In genomic region chr19:12459516-12459915, GRCm38 (mm10) we compare ENCODE assay signal across 29 mouse cellular contexts. TPM values are rescaled to one million over a fixed set of nuclear protein-coding genes. Genes with fewer than 3 reads are reported as not detected.
"Had no signal": no experiment of that assay in that cellular context is flagged by ENCODE, and none has a peak within 500 bp of the region (broad histone marks: within the 10 kb centered on the region; RNA-seq: fewer than 3 reads in every experiment).

No protein-coding gene starts in this region.

- H3K4me3 ChIP-seq: liver, embryonic 12.5 days; midbrain, embryonic 10.5 days; midbrain, embryonic 12.5 days; myocyte; neural tube, embryonic 13.5 days; neural tube, embryonic 15.5 days; stomach, embryonic 15.5 days had no signal

- H3K36me3 ChIP-seq: liver, embryonic 12.5 days; midbrain, embryonic 12.5 days; neural tube, embryonic 13.5 days; neural tube, embryonic 15.5 days; stomach, embryonic 15.5 days had no signal

- DNase-seq: lung, adult 18-20 months; lung, embryonic 14.5 days; lung, postnatal 4 days; midbrain, embryonic 14.5 days; retina, postnatal 1 day; right cerebral cortex, adult 18-20 months; right cerebral cortex, postnatal 25 days; right cerebral cortex, postnatal 4 days; thymus, adult 2 months; thymus, postnatal 25 days; thymus, postnatal 4 days had no signal

- H3K4me1 ChIP-seq: liver, embryonic 12.5 days; neural tube, embryonic 13.5 days; neural tube, embryonic 15.5 days; stomach, embryonic 15.5 days had no signal

- H3K4me2 ChIP-seq: liver, embryonic 12.5 days; lung, embryonic 14.5 days; midbrain, embryonic 12.5 days; neural tube, embryonic 13.5 days; neural tube, embryonic 15.5 days; stomach, embryonic 15.5 days had no signal

- H3K27me3 ChIP-seq: liver, embryonic 12.5 days; midbrain, embryonic 12.5 days; neural tube, embryonic 13.5 days; neural tube, embryonic 15.5 days; stomach, embryonic 15.5 days had no signal

- H3K9ac ChIP-seq: liver, embryonic 12.5 days; liver, embryonic 14.5 days; lung, embryonic 14.5 days; midbrain, embryonic 12.5 days; neural tube, embryonic 13.5 days; neural tube, embryonic 15.5 days; stomach, embryonic 15.5 days had no signal

- ATAC-seq: liver, embryonic 12.5 days; midbrain, embryonic 16.5 days had no signal

- H3K27ac ChIP-seq: liver, embryonic 12.5 days; liver, embryonic 14.5 days; midbrain, embryonic 10.5 days; midbrain, embryonic 12.5 days; neural tube, embryonic 13.5 days; neural tube, embryonic 15.5 days; stomach, embryonic 15.5 days; stomach, postnatal 0 days had no signal

- H3K9me3 ChIP-seq: liver, embryonic 12.5 days; midbrain, embryonic 10.5 days; midbrain, embryonic 12.5 days; neural tube, embryonic 13.5 days; neural tube, embryonic 15.5 days; stomach, embryonic 15.5 days had no signal

RNA-seq across cellular contexts. Expression of gene Pfpl, which starts 31.8 kb away (rescaled TPM):
- total RNA-seq: megakaryocyte progenitor cell, adult 5-6 weeks; megakaryocyte-erythroid progenitor cell, adult 5-6 weeks had no signal
- polyA plus RNA-seq: liver, embryonic 12.5 days; liver, embryonic 14.5 days; liver, embryonic 16.5 days; lung, embryonic 14.5 days; lung, embryonic 16.5 days; midbrain, embryonic 10.5 days; midbrain, embryonic 12.5 days; midbrain, embryonic 14.5 days; midbrain, embryonic 16.5 days; neural tube, embryonic 11.5 days; neural tube, embryonic 15.5 days; small intestine, adult 2 months; stomach, embryonic 15.5 days; stomach, postnatal 0 days; urinary bladder, adult 2 months had no signal

RNA-seq across cellular contexts. Expression of gene Dtx4, which starts 41.7 kb away (rescaled TPM):
- total RNA-seq: megakaryocyte-erythroid progenitor cell, adult 5-6 weeks had no signal

RNA-seq across cellular contexts. Expression of gene Olfr1441, which starts 42.3 kb away (rescaled TPM):
- total RNA-seq: megakaryocyte progenitor cell, adult 5-6 weeks; megakaryocyte-erythroid progenitor cell, adult 5-6 weeks had no signal
- polyA plus RNA-seq: liver, embryonic 12.5 days; liver, embryonic 14.5 days; liver, embryonic 16.5 days; lung, embryonic 14.5 days; lung, embryonic 16.5 days; midbrain, embryonic 10.5 days; midbrain, embryonic 12.5 days; midbrain, embryonic 14.5 days; midbrain, embryonic 16.5 days; myocyte; neural tube, embryonic 11.5 days; neural tube, embryonic 13.5 days; neural tube, embryonic 15.5 days; small intestine, adult 2 months; stomach, embryonic 15.5 days; stomach, postnatal 0 days; testis, adult 2 months; thymus, adult 2 months; urinary bladder, adult 2 months had no signal
